Mouse (Mus musculus): ENCODE results near the gene Pdia3. TPM values are rescaled to one million over a fixed set of nuclear protein-coding genes. Genes with fewer than 3 reads are reported as not detected.
A peak's percentile ranks its signal among the peaks of the same experiment; 100 is the strongest.

The Pdia3 gene
- total RNA-seq, 2 experiments from 2014 or later, result 404 to 499 TPM

DNA sequence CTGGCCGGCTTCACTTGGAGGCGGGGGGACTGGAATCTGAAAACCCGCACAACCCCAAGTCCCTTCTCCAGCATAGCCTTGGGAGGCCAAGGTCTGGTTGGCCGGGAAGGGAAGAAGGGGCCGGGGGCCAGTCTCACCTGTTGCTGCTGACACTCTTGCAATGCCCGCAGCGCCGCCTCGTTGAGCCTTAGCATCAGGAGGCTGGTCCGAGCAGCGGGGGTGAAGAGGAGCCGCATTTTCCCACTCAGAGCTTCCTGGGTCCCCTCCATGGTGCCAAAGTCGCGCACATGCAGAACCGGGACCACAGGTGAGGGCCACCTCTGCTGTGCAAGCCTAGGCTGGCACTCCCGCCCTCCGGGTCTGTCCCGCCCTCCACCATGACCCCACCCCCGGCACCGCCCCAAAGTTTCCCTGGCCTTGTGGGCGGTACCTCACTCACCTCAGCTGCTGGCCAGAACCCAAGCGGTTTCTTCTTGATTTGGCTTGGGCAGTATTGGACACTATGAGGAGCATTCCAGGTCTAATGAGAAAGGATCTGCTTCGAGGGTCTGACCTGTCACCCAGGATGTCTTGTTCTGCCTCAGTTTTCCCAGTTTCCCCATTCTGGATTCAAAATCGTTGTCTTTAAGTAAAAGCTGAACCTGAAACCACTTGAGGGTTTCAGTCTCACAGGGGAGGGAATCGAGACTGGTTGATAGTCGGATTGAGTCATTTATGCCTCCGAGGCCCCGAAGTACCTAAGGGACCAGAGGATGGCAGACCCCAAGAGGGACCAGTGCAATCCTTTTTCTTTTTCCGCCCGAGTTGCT is 28.9 kb downstream of the Pdia3 start:
- peak; percentile 89 for ATAC-seq (replicated peaks; ENCODE audit: poor library complexity)

DNA sequence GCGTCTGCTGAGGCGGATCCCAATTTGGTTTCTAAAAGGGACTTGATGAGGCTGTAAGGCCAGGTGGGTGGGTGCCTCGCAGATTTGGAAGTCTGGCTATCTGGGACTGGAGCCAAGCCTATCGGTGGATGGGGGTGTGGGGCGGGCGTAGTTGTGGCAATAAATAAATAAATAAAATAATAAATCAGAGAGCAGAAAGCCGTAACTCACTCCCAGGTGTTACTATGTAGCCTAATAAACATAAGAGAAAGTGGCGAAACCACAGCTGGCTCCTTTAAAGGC is 29.4 kb downstream of the Pdia3 start:
- ATAC-seq (replicated peaks; ENCODE audit: poor library complexity), result peak; percentile 28

- ATAC-seq (replicated peaks; ENCODE audit: poor library complexity), result no peak
These were observed 30.6 kb downstream of the Pdia3 start, which contains the start of gene Ell3 for GRCm38 (mm10) chr2:121444178-121444577. TSS of gene Ell3 (minus strand) at chr2:121444278.

DNA sequence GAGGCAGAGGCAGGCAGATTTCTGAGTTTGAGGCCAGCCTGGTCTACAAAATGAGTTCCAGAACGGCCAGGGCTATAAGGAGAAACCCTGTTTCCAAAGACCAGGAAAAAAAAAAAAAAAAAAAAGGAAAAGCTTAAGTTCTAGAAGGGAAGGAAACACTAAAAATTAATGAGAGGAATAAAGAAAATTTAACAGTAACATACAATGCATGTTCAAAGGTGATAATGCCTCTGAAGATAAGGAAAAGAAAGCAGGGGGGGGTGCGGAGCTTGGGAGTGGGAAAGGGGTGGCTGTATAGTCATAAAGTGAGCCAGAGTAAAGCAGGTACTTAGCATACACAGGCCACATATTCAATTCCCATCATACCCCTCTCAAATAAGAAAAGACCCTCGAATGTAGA is 31.5 kb downstream of the Pdia3 start:
- no peak for ATAC-seq (replicated peaks; ENCODE audit: poor library complexity)

- no peak for ATAC-seq (replicated peaks; ENCODE audit: poor library complexity)
These were observed 32.9 kb downstream of the Pdia3 start for GRCm38 (mm10) chr2:121446506-121446905.

GRCm38 (mm10) chr2:121447006-121447405 is 33.4 kb downstream of the Pdia3 start:
- no peak for ATAC-seq (replicated peaks; ENCODE audit: poor library complexity)

GRCm38 (mm10) chr2:121448136-121448535 is 34.6 kb downstream of the Pdia3 start:
- no peak for ATAC-seq (replicated peaks; ENCODE audit: poor library complexity)

DNA sequence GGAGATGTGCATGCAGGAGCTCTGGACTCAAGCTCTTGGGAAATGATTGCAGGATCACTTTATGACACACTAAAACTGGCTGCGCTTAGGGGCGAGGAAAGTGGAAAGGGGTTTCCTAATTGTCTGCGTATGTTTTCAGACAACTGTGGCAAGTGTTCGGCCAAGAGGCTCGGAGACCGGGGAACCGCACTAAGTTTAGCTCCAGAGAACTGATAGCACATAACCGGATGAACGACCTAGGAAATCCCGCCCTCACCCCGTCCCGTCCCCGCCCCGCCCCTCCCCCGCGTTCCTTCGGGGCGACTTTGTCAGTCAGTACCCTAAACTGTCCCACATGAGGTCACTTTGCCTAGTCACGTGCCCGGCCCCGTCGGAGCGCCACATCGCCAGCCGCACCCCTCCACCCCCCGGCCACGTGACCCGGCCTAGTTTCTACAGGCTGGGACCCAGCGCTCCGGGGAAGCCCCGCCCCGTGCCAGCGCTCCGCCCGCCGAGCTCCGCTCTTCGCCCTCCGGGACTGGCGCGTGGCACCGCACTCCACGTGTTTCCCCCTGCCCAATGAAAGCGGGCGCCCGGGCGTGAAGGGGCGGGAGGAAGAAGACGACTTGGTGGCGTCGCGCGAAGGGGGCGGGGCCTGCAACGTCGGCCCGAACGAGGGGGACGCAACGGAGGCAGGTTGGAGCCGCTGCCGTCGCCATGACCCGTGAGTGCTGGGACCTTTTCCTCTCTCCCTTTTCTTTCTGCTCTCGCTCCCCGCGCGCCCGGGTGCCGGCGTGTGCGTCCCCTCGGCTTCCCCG is 35.4 kb downstream of the Pdia3 start, which contains the start of gene Serf2:
Serf2 (plus strand) TSS at position 457 of the 797 bp plus-strand sequence.
- peak; percentile 89 for ATAC-seq (replicated peaks; ENCODE audit: poor library complexity)

DNA sequence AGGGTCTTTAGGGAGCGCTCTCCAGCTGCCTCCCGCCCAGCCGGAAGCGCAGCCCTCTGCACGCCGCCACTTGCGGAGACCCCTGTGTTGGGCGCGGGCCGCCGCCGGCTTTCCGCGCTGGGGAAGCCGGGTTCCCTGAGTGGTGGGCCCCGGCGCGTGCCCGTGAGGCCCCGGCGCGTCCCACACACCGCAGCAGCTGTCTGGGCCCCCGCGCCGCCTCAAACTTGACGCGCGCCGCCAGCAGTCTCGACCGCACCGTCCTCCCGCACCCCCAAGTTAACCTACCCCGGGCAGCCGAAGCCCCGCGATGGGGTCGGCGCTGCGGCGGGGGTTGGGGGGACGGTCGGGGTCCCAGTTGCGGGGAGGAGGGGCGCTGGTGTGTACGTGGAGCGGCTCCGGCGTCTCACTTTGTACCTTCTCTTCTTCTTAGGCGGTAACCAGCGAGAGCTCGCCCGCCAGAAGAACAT is 36.0 kb downstream of the Pdia3 start:
- no peak; the same call in 1 of the 2 replicates for ATAC-seq (replicated peaks; ENCODE audit: poor library complexity)

- no peak; the same call in 1 of the 2 replicates for ATAC-seq (replicated peaks; ENCODE audit: poor library complexity)
These were observed 36.5 kb downstream of the Pdia3 start for GRCm38 (mm10) chr2:121450093-121450492.

DNA sequence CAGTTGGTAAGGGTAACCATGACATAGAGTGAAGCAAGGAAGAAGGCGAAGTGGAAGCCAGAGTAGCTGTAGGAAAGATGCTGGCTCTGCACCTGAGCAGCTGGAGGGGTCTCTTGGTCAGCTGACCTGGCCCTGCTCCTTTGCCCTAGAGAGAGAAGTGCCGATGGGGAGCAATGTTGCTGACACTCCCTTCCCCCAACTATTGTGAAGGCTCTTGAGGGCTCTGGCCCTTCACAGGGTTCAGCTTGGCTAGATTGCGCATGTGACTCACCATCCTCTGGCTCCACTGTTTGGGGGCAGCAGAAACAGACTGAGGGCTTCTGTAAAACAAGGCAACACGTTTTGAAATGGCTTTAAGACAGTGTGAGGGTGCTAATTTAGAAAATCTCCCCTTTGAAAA is 38.8 kb downstream of the Pdia3 start:
- no peak for ATAC-seq (replicated peaks; ENCODE audit: poor library complexity)

- no peak for ATAC-seq (replicated peaks; ENCODE audit: poor library complexity)
These were observed 39.4 kb downstream of the Pdia3 start, which contains the start of gene Hypk for GRCm38 (mm10) chr2:121452990-121453389. TSS of gene Hypk (plus strand) at chr2:121453290.

GRCm38 (mm10) chr2:121453917-121454316 is 40.3 kb downstream of the Pdia3 start:
- no peak for ATAC-seq (replicated peaks; ENCODE audit: poor library complexity)

DNA sequence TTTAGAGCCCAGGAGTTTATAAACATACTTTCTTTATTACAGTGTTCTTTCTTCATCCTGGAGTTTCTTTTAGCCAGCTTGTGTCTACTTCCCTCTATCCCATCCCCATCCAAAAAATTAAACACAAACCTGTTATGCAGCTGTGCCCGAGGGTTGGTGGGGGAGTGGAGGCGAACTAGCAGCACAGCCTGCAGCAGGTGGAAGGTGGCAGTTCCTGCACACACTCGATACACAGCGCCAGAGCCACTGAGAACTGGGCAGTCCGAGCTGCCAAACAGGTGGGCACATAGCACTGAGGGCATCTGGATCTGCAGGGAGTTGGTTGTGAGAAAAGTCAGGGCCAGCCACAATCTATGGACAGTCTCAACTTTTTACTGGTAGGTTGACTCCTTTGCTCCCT is 42.0 kb downstream of the Pdia3 start:
- ATAC-seq (replicated peaks; ENCODE audit: poor library complexity), result no peak

DNA sequence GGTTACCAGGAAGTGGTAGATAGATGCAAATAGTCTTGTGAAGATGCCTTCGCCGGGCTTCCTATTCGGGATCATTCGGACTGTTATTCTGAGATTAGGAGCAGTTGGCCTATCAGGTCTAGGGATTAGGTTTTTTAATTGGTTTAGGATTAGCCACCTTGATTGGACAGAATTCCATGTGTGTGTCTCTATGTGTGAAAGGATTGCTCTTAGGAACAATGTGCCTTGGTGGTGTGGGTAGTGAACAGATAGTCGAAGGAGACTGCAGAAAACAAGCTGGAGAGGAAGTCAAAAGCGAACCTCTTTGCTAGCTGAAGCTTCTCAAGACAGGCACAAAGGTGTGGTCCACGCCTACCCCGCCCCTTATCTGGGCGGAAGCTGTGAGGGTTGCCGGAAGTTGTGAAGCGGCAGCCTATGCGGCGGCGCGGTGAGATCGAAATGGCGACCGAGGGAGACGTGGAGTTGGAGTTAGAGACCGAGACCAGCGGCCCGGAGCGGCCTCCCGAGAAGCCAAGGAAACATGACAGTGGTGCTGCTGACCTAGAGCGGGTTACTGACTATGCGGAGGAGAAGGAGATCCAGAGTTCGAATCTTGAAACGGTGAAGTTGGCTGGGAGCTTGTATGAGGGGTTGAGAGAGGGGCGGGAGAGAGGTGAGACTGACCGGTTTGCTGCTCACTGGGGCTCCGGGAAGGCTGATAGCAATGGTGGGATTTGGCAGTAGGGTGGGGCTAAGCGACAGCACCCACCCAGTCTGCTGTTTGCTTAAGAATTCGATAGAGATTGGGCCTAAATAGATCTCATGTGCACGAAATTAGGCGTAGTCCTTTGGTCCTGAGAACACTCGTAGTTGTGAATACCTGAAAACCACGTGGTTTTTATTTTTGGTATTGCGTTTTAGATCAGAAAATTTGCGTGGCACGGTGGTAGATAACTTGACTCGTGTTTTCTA is 43.4 kb downstream of the Pdia3 start, which contains the start of gene Serinc4:
Serinc4 (minus strand) TSS at position 90 of the 951 bp plus-strand sequence.
- ATAC-seq (replicated peaks; ENCODE audit: poor library complexity), result peak; percentile 96

DNA sequence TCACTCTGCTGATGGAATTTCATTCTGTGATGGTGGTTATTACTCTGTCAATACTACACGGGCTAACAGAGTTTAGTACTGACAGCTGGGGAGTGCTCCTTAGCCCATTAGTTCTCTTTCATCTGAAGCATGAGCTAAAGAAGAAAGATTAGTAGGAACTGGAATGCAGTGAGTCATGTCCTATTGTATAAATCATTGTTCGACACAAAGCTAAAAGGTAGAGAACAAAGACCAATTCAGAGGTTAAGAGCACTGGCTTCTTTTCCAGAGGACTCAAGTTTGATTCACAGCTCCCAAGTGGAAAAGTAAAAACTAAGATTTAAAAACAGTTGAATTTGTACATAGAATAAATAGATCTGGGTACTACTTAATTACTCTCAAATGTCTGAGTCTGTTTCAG is 46.5 kb downstream of the Pdia3 start:
- ATAC-seq (replicated peaks; ENCODE audit: poor library complexity), result no peak

GRCm38 (mm10) chr2:121468982-121469381 is 55.4 kb downstream of the Pdia3 start:
- ATAC-seq (replicated peaks; ENCODE audit: poor library complexity), result peak; percentile 51; the same call in 1 of the 2 replicates

DNA sequence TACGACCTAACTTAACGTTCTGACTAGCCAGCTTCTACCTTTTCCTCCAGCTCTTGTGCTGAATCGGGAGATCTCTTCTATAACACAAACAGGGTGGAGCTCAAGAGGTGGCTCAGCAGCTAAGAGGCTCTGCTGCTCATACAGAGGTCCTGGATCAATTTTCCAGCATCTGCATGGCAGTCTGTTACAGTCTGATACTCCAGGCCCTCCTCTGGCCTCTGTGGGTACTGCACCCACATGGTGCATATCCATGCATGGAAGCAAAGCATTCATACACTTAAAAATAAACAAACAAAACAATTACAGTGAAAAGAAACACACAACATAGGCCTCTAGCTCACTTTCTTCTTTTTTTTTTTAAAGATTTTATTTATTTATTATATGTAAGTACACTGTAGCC is 59.2 kb downstream of the Pdia3 start:
- peak; percentile 51 for ATAC-seq (replicated peaks; ENCODE audit: poor library complexity)

DNA sequence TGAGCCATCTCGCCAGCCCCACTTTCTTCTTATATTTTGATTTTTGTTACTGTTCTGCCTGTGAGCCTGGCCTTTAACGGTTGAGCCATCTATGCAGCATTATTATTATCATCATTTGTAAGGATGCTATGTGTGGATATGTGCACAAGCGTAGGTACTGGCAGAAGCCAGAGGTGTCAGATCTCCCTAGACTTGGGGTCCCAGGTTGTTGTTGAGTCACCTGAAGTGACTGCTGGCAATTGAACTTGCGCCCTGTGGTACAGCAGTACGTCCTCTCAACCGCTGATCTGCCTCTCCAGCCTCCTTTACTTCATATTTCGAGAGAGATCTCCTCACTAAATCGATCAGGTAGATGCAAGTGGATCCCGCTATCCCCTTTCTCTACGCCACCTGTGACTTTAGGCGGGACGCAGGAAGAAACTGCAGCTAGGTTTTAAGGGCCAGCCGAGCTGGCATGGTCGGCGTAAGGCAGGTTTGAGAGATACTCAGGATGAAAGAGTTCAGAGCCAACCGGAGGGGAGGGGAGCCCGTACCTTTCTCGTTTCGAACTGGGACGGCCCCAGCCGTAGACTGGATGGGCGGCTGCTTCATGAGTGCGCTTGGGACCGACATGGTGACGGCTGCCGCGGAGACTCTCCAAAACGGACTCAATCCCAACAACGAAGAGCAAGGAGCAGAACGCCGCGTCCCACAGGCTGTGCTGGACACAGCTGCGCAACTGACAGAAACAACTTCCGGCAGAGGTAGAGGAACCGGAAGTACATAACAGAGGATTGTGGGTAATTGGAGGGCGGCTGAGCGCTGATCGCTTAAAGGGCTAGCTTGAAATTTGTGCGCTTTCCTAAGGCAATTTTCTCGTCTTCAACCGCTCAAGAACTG is 60.0 kb downstream of the Pdia3 start, which contains the start of gene Mfap1b:
Mfap1b (minus strand) TSS at position 767 of the 879 bp plus-strand sequence.
- ATAC-seq (replicated peaks; ENCODE audit: poor library complexity), result peak; percentile 98

DNA sequence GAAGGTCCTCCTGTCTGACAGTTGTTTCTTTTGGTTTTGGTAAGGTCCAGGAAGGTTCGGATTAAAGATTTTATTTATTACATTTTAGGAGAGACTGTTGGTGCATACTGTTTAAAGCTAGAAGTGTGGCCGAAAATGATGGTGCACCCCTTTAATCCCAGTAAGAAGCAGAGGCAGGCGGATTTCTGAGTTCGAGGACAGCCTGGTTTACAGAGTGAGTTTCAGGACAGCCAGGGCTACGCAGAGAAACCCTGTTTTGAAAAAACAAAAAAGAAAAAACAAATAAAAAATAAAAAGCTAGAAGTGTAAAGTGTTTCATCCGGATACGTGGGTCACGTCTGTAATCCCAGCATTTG is 60.6 kb downstream of the Pdia3 start:
- ATAC-seq (replicated peaks; ENCODE audit: poor library complexity), result peak; percentile 35
